Comparison of ENCODE assay signal across 20 mouse cellular contexts in genomic region chr6:48581257-48581656, GRCm38 (mm10). TPM values are rescaled to one million over a fixed set of nuclear protein-coding genes. Genes with fewer than 3 reads are reported as not detected.
"Had no signal": no experiment of that assay in that cellular context is flagged by ENCODE, and none has a peak within 500 bp of the region (broad histone marks: within the 10 kb centered on the region; RNA-seq: fewer than 3 reads in every experiment).

No protein-coding gene starts in this region.

- H3K4me3 ChIP-seq: limb, embryonic 15.5 days; liver, embryonic 12.5 days; midbrain, embryonic 10.5 days; neural tube, embryonic 15.5 days had no signal

- H3K9me3 ChIP-seq: limb, embryonic 15.5 days; liver, embryonic 12.5 days; midbrain, embryonic 10.5 days; neural tube, embryonic 15.5 days had no signal

- DNase-seq: layer of hippocampus, adult 9-11 months; layer of hippocampus, postnatal 36 days; lung, postnatal 4 days; right cerebral cortex, adult 18-20 months; right cerebral cortex, postnatal 25 days had no signal

- H3K27ac ChIP-seq: kidney, postnatal 0 days; limb, embryonic 15.5 days; liver, embryonic 12.5 days; midbrain, embryonic 10.5 days; neural tube, embryonic 15.5 days had no signal

- H3K27me3 ChIP-seq: limb, embryonic 15.5 days; liver, embryonic 12.5 days; neural tube, embryonic 15.5 days had no signal

- H3K9ac ChIP-seq: limb, embryonic 15.5 days; liver, embryonic 12.5 days; lung, embryonic 14.5 days; neural tube, embryonic 15.5 days had no signal

- ATAC-seq: liver, embryonic 12.5 days had no signal

- H3K36me3 ChIP-seq: limb, embryonic 15.5 days; liver, embryonic 12.5 days; midbrain, embryonic 10.5 days; neural tube, embryonic 15.5 days had no signal

- H3K4me2 ChIP-seq: limb, embryonic 15.5 days; liver, embryonic 12.5 days; lung, embryonic 14.5 days; neural tube, embryonic 15.5 days had no signal

- H3K4me1 ChIP-seq: limb, embryonic 15.5 days; neural tube, embryonic 15.5 days had no signal

RNA-seq across cellular contexts. Expression of gene Gm45021, which starts 8.2 kb away (rescaled TPM):
- total RNA-seq: layer of hippocampus, adult 18-20 months; layer of hippocampus, postnatal 36 days; left cerebral cortex, adult 8-10 months; left cerebral cortex, postnatal 25 days; megakaryocyte, adult 5-6 weeks had no signal
- polyA plus RNA-seq: limb, embryonic 11.5 days; limb, embryonic 15.5 days; liver, embryonic 12.5 days; liver, embryonic 16.5 days; lung, embryonic 14.5 days; midbrain, embryonic 10.5 days; midbrain, embryonic 16.5 days; neural tube, embryonic 15.5 days; small intestine, adult 2 months; stomach, embryonic 16.5 days had no signal

RNA-seq across cellular contexts. Expression of gene Gm44965, which starts 12.5 kb away (rescaled TPM):
- total RNA-seq: layer of hippocampus, adult 18-20 months; layer of hippocampus, postnatal 36 days; left cerebral cortex, postnatal 25 days; megakaryocyte, adult 5-6 weeks had no signal
- polyA plus RNA-seq: kidney, postnatal 0 days; limb, embryonic 11.5 days; liver, embryonic 12.5 days; liver, embryonic 16.5 days; lung, embryonic 14.5 days; midbrain, embryonic 16.5 days; neural tube, embryonic 15.5 days; small intestine, adult 2 months had no signal
